Mouse (Mus musculus): ENCODE measurements around the gene Nt5dc1. TPM values are rescaled to one million over a fixed set of nuclear protein-coding genes. Genes with fewer than 3 reads are reported as not detected.
A peak's percentile ranks its signal among the peaks of the same experiment; 100 is the strongest.
"Not testable (repeated sequence)": the region's sequence is repeated elsewhere in the genome, so short reads cannot be mapped to it uniquely, and the experiment has no call there.

Gene Nt5dc1
- polyA plus RNA-seq (2015; fragmentation: Nextera tagmentation; extraction: Ambion mirVana) = 8.2 and 9.0 TPM in 2 replicates

GRCm38 (mm10) chr10:34418204-34418756 is at the start of gene Nt5dc1:
Gene Nt5dc1, minus strand, starts transcription at chr10:34418552.
- H3K27me3 ChIP-seq (replicated peaks; ENCODE audit: control insufficient read depth, insufficient read depth, low read length) = no peaks in the 10 kb centered on the region
- TF ChIP-seq CTCF (IDR thresholded peaks at IDR 0.05; ENCODE audit: low read depth) = no peak
- H3K27ac ChIP-seq (ENCODE audit: low read depth, low read length) = peak within 1 kb of the TSS; percentile 92
- no peaks in the 10 kb centered on the region for H3K4me1 ChIP-seq (replicated peaks; ENCODE audit: control insufficient read depth, insufficient read depth, low read length)
- peak within 1 kb of the TSS; percentile 81 for H3K9ac ChIP-seq (ENCODE audit: low read depth, low read length)
- H3K9me3 ChIP-seq (ENCODE audit: control insufficient read depth) = no peaks in the 10 kb centered on the region
- WGBS = under 1% methylated on average over 47 of the region's 49 CpGs
- H3K4me2 ChIP-seq (replicated peaks; ENCODE audit: low read depth) = peak within 1 kb of the TSS; percentile 71
- ATAC-seq = peak; percentile 99
- H3K4me3 ChIP-seq (ENCODE audit: low read depth, low read length) = peak within 1 kb of the TSS; percentile 89
- H3K36me3 ChIP-seq (ENCODE audit: control insufficient read depth, insufficient read depth) = no peaks in the 10 kb centered on the region

DNA sequence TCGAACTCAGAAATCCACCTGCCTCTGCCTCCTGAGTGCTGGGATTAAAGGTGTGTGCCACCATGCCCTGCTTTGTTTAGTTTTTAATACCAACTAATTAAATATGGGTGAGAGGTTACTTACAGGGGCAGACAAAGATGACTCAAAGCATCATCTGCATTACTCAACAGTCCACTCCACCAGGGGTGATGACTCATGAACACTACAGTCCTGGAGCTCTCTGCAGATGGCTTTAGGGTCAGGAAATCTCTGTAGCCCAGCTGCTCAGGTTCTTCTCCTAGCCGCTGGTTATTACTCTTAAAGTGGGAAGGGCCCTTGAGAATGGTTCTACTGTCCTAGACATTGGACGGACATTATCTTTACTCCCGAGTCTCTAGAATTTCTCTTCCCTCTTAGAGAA is 46.0 kb upstream of the Nt5dc1 start:
- no peak overlapping the region for H3K27ac ChIP-seq (ENCODE audit: low read depth, low read length)
- no peaks in the 10 kb centered on the region for H3K27me3 ChIP-seq (replicated peaks; ENCODE audit: control insufficient read depth, insufficient read depth, low read length)
- no peak for TF ChIP-seq CTCF (IDR thresholded peaks at IDR 0.05; ENCODE audit: low read depth)
- WGBS = 82% methylated on average over 4 of the region's 4 CpGs
- H3K9ac ChIP-seq (ENCODE audit: low read depth, low read length) = no peak overlapping the region
- no peak overlapping the region for H3K4me2 ChIP-seq (replicated peaks; ENCODE audit: low read depth)
- no peaks in the 10 kb centered on the region for H3K36me3 ChIP-seq (ENCODE audit: control insufficient read depth, insufficient read depth)
- no peak for ATAC-seq
- H3K9me3 ChIP-seq (ENCODE audit: control insufficient read depth) = no peaks in the 10 kb centered on the region
- no peak overlapping the region for H3K4me3 ChIP-seq (ENCODE audit: low read depth, low read length)
- H3K4me1 ChIP-seq (replicated peaks; ENCODE audit: control insufficient read depth, insufficient read depth, low read length) = no peaks in the 10 kb centered on the region

GRCm38 (mm10) chr10:34461451-34461850 is 43.1 kb upstream of the Nt5dc1 start:
- ATAC-seq = no peak
- H3K4me2 ChIP-seq (replicated peaks; ENCODE audit: low read depth) = no peak overlapping the region

GRCm38 (mm10) chr10:34449469-34449868 is 31.1 kb upstream of the Nt5dc1 start:
- no peaks in the 10 kb centered on the region for H3K9me3 ChIP-seq (ENCODE audit: control insufficient read depth)

More at GRCm38 (mm10) chr10:34461451-34461850, 43.1 kb upstream of the Nt5dc1 start:
- TF ChIP-seq CTCF (IDR thresholded peaks at IDR 0.05; ENCODE audit: low read depth) = no peak
- Histone ChIP-seq H3K4me1 (replicated peaks; ENCODE audit: control insufficient read depth, insufficient read depth, low read length) (no peaks in the 10 kb centered on the region), H3K9ac (ENCODE audit: low read depth, low read length) (no peak overlapping the region), H3K9me3 (ENCODE audit: control insufficient read depth) (no peaks in the 10 kb centered on the region), H3K36me3 (ENCODE audit: control insufficient read depth, insufficient read depth) (no peaks in the 10 kb centered on the region), H3K27me3 (replicated peaks; ENCODE audit: control insufficient read depth, insufficient read depth, low read length) (no peaks in the 10 kb centered on the region), H3K27ac (ENCODE audit: low read depth, low read length) (no peak overlapping the region), H3K4me3 (ENCODE audit: low read depth, low read length) (no peak overlapping the region)
- 52% methylated on average over 4 of the region's 4 CpGs for WGBS

DNA sequence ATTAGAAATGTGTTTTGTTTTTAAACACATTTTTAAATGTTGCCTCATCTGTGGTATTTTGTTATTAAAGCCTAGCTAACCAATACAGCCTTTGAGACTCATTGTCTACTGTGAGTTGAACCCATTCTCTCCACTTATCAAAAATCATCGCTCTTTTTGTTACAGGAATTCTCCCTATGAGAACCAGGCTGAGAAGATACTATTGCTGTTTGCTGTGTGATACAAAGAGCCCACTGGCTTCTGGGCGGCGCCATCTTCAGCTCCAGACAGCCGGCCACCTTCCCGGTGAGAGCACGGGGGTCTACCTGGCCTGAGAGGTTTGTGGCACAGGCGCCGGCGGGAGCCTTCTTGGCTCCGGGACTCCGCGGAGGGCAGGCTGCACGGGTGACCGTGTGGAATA is 15.8 kb upstream of the Nt5dc1 start:
- not testable (repeated sequence) for H3K4me2 ChIP-seq (replicated peaks; ENCODE audit: low read depth); H3K4me1 ChIP-seq (replicated peaks; ENCODE audit: control insufficient read depth, insufficient read depth, low read length); H3K9me3 ChIP-seq (ENCODE audit: control insufficient read depth); H3K9ac ChIP-seq (ENCODE audit: low read depth, low read length); ATAC-seq; H3K4me3 ChIP-seq (ENCODE audit: low read depth, low read length); H3K36me3 ChIP-seq (ENCODE audit: control insufficient read depth, insufficient read depth); H3K27me3 ChIP-seq (replicated peaks; ENCODE audit: control insufficient read depth, insufficient read depth, low read length); H3K27ac ChIP-seq (ENCODE audit: low read depth, low read length)
- WGBS = 94% methylated on average over 6 of the region's 14 CpGs

More at GRCm38 (mm10) chr10:34449469-34449868, 31.1 kb upstream of the Nt5dc1 start:
- Histone ChIP-seq H3K27me3 (replicated peaks; ENCODE audit: control insufficient read depth, insufficient read depth, low read length) (no peaks in the 10 kb centered on the region), H3K27ac (ENCODE audit: low read depth, low read length) (no peak overlapping the region), H3K4me3 (ENCODE audit: low read depth, low read length) (no peak overlapping the region), H3K36me3 (ENCODE audit: control insufficient read depth, insufficient read depth) (no peaks in the 10 kb centered on the region), H3K9ac (ENCODE audit: low read depth, low read length) (no peak overlapping the region), H3K4me1 (replicated peaks; ENCODE audit: control insufficient read depth, insufficient read depth, low read length) (no peaks in the 10 kb centered on the region), H3K4me2 (replicated peaks; ENCODE audit: low read depth) (no peak overlapping the region)
- 78% methylated on average over 1 of the region's 1 CpGs for WGBS
- no peak for ATAC-seq
- TF ChIP-seq CTCF (IDR thresholded peaks at IDR 0.05; ENCODE audit: low read depth) = no peak

DNA sequence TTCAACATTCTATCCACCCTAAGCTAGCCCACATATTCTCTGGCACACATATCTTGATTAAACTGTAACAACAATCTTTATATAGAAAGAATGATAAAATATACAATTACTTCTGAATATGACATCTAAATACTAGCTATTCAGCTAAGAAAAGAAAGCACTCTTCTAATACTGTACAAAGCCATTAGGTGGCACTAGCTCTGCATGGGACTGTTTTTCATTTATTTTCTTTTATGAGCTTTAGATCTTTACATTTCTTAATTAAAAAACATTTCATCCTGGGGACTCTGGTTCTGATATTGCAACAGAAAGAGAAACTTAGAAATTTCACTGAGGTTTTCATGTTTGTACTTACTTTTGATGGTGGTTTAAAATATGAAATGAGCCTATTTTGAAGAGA is 13.4 kb upstream of the Nt5dc1 start:
- ATAC-seq = no peak

GRCm38 (mm10) chr10:34418794-34419193 is 442 bp upstream of the Nt5dc1 start:
- not testable (repeated sequence) for H3K27me3 ChIP-seq (replicated peaks; ENCODE audit: control insufficient read depth, insufficient read depth, low read length); H3K4me1 ChIP-seq (replicated peaks; ENCODE audit: control insufficient read depth, insufficient read depth, low read length); H3K36me3 ChIP-seq (ENCODE audit: control insufficient read depth, insufficient read depth); H3K9me3 ChIP-seq (ENCODE audit: control insufficient read depth); H3K27ac ChIP-seq (ENCODE audit: low read depth, low read length)
- WGBS = 60% methylated on average over 4 of the region's 4 CpGs
- peak overlapping the region; percentile 71 for H3K4me2 ChIP-seq (replicated peaks; ENCODE audit: low read depth)
- peak overlapping the region; percentile 89 for H3K4me3 ChIP-seq (ENCODE audit: low read depth, low read length)
- peak; percentile 67 for ATAC-seq
- H3K9ac ChIP-seq (ENCODE audit: low read depth, low read length) = peak overlapping the region; percentile 28; the same call in 1 of the 2 replicates

More for the DNA sequence above, 13.4 kb upstream of the Nt5dc1 start:
- H3K9me3 ChIP-seq (ENCODE audit: control insufficient read depth) = no peaks in the 10 kb centered on the region
- H3K9ac ChIP-seq (ENCODE audit: low read depth, low read length) = no peak overlapping the region
- no peaks in the 10 kb centered on the region for H3K27me3 ChIP-seq (replicated peaks; ENCODE audit: control insufficient read depth, insufficient read depth, low read length)
- no peaks in the 10 kb centered on the region for H3K4me1 ChIP-seq (replicated peaks; ENCODE audit: control insufficient read depth, insufficient read depth, low read length)
- no peak overlapping the region for H3K27ac ChIP-seq (ENCODE audit: low read depth, low read length)
- no peak overlapping the region for H3K4me2 ChIP-seq (replicated peaks; ENCODE audit: low read depth)
- no peak overlapping the region for H3K4me3 ChIP-seq (ENCODE audit: low read depth, low read length)
- no peaks in the 10 kb centered on the region for H3K36me3 ChIP-seq (ENCODE audit: control insufficient read depth, insufficient read depth)
- TF ChIP-seq CTCF (IDR thresholded peaks at IDR 0.05; ENCODE audit: low read depth) = peak; percentile 79
